Mouse (Mus musculus): ENCODE data around the gene Fgfr2.

- TF ChIP-seq CTCF (IDR thresholded peaks at IDR 0.05; ENCODE audit: borderline replicate concordance, extremely low read depth, insufficient read depth, insufficient read length) (no peak), POLR2A (IDR thresholded peaks at IDR 0.05; ENCODE audit: borderline replicate concordance, extremely low read depth, insufficient read depth, insufficient read length, poor library complexity, severe bottlenecking) (no peak)
These were observed 2135.0 kb downstream of the Fgfr2 start for GRCm38 (mm10) chr7:130988146-130988545.

All from brain, embryonic 14.5 days (tissue).